Comparison of ENCODE assay signal across 15 mouse cellular contexts in genomic region chr4:24429092-24429928, GRCm38 (mm10).
A peak's percentile ranks its signal among the peaks of the same experiment; 100 is the strongest.
DNase-seq lines count a peak whose midpoint lies in the region; ATAC-seq and TF ChIP-seq lines count a peak whose summit lies in the region.
"Had no signal": no experiment of that assay in that cellular context is flagged by ENCODE, and none has a peak within 500 bp of the region (broad histone marks: within the 10 kb centered on the region; RNA-seq: fewer than 3 reads in every experiment).

No protein-coding gene starts in this region.

- TF ChIP-seq POLR2A in brain, embryonic 14.5 days (IDR thresholded peaks at IDR 0.05; ENCODE audit: borderline replicate concordance, extremely low read depth, insufficient read depth, insufficient read length, poor library complexity, severe bottlenecking) = no peak

- H3K9me3 ChIP-seq in forebrain, embryonic 10.5 days = 0 out of 2 replicates have a peak, but pooled peaks cover under 1% of the 10 kb centered on the region
- H3K9me3 ChIP-seq in hindbrain, embryonic 14.5 days (ENCODE audit: control insufficient read depth, low read length) = no peaks in the 10 kb centered on the region
- no peaks in the 10 kb centered on the region for H3K9me3 ChIP-seq in midbrain, postnatal 0 days (ENCODE audit: low read length)
- H3K9me3 ChIP-seq in kidney, embryonic 14.5 days (ENCODE audit: control insufficient read depth, low read length) = no peaks in the 10 kb centered on the region
- H3K9me3 ChIP-seq: liver, embryonic 15.5 days had no signal

- peak overlapping the region; percentile 46 for H3K4me2 ChIP-seq in hindbrain, embryonic 14.5 days (replicated peaks)
- peak overlapping the region; percentile 46 for H3K4me2 ChIP-seq in midbrain, postnatal 0 days (ENCODE audit: low read depth, low read length, poor library complexity, severe bottlenecking)
- H3K4me2 ChIP-seq in kidney, embryonic 14.5 days (replicated peaks; ENCODE audit: low read depth, low read length) = no peak overlapping the region
- H3K4me2 ChIP-seq: liver, embryonic 15.5 days had no signal

- WGBS in forebrain, embryonic 10.5 days = 31% methylated on average over 8 of the region's 8 CpGs
- WGBS in hindbrain, embryonic 14.5 days = 17% methylated on average over 8 of the region's 8 CpGs
- 15% methylated on average over 8 of the region's 8 CpGs for whole genome bisulfite sequencing in midbrain, postnatal 0 days
- WGBS in kidney, embryonic 14.5 days = 71% methylated on average over 8 of the region's 8 CpGs

- peak; percentile 96 for DNase-seq in brain, embryonic 14.5 days (ENCODE audit: low read depth)
- DNase-seq in forebrain, embryonic 10.5 days (ENCODE audit: extremely low spot score, low spot score) = peak; percentile 35
- DNase-seq in hindbrain, embryonic 14.5 days (ENCODE audit: low spot score) = peak; percentile 46
- peak; percentile 12 for DNase-seq in midbrain, postnatal 0 days (ENCODE audit: low spot score)
- DNase-seq in cerebellum, adult 18-20 months = no peak
- DNase-seq: adrenal gland, postnatal 10 days; gastrocnemius, postnatal 14 days; left cerebral cortex, postnatal 4 days; lung, postnatal 4 days; thymus, postnatal 4 days had no signal

- peak overlapping the region; percentile 30; the same call in 1 of the 2 replicates for H3K4me3 ChIP-seq in forebrain, embryonic 10.5 days
- peak overlapping the region; percentile 29 for H3K4me3 ChIP-seq in hindbrain, embryonic 14.5 days (replicated peaks; ENCODE audit: low read length)
- peak overlapping the region; percentile 37 for H3K4me3 ChIP-seq in midbrain, postnatal 0 days (ENCODE audit: low read depth, low read length)
- H3K4me3 ChIP-seq in kidney, embryonic 14.5 days (ENCODE audit: low read length) = no peak overlapping the region
- H3K4me3 ChIP-seq: liver, embryonic 15.5 days had no signal

- peak; percentile 88 for ATAC-seq in hindbrain, embryonic 14.5 days (ENCODE audit: low FRiP score)
- ATAC-seq in midbrain, postnatal 0 days (ENCODE audit: low FRiP score) = no peak
- no peak for ATAC-seq in kidney, embryonic 14.5 days (ENCODE audit: low FRiP score, low TSS enrichment)
- ATAC-seq in erythroid progenitor cell, adult 5-6 weeks (replicated peaks; ENCODE audit: low FRiP score, poor library complexity, severe bottlenecking) = no peak
- ATAC-seq: intestine, embryonic 16.5 days had no signal

- H3K36me3 ChIP-seq in forebrain, embryonic 10.5 days (replicated peaks) = no peaks in the 10 kb centered on the region
- no peaks in the 10 kb centered on the region for H3K36me3 ChIP-seq in hindbrain, embryonic 14.5 days (replicated peaks; ENCODE audit: control insufficient read depth, insufficient read depth)
- no peaks in the 10 kb centered on the region for H3K36me3 ChIP-seq in midbrain, postnatal 0 days (ENCODE audit: insufficient read depth, low read length)
- no peaks in the 10 kb centered on the region for H3K36me3 ChIP-seq in kidney, embryonic 14.5 days (ENCODE audit: control insufficient read depth, insufficient read depth, low read length)
- H3K36me3 ChIP-seq: liver, embryonic 15.5 days had no signal

- H3K27me3 ChIP-seq in forebrain, embryonic 10.5 days (ENCODE audit: poor library complexity, severe bottlenecking) = no peaks in the 10 kb centered on the region
- H3K27me3 ChIP-seq in hindbrain, embryonic 14.5 days (ENCODE audit: control insufficient read depth, insufficient read depth, low read length) = no peaks in the 10 kb centered on the region
- H3K27me3 ChIP-seq in midbrain, postnatal 0 days (ENCODE audit: insufficient read depth, low read length) = no peaks in the 10 kb centered on the region
- H3K27me3 ChIP-seq in kidney, embryonic 14.5 days (ENCODE audit: control insufficient read depth, insufficient read depth, low read length) = no peaks in the 10 kb centered on the region
- H3K27me3 ChIP-seq: CH12.LX; liver, embryonic 15.5 days had no signal

- peak overlapping the region; percentile 36; the same call in 1 of the 2 replicates for H3K9ac ChIP-seq in hindbrain, embryonic 14.5 days
- H3K9ac ChIP-seq in midbrain, postnatal 0 days (replicated peaks; ENCODE audit: low read length, poor library complexity, severe bottlenecking) = no peak overlapping the region
- no peak overlapping the region for H3K9ac ChIP-seq in kidney, embryonic 14.5 days (ENCODE audit: low read depth, low read length)
- H3K9ac ChIP-seq: liver, embryonic 15.5 days had no signal

- H3K27ac ChIP-seq in forebrain, embryonic 10.5 days = peak overlapping the region; percentile 71; the same call in 1 of the 2 replicates
- H3K27ac ChIP-seq in hindbrain, embryonic 14.5 days = no peak overlapping the region
- H3K27ac ChIP-seq in midbrain, postnatal 0 days (ENCODE audit: low read depth, low read length) = no peak overlapping the region
- no peak overlapping the region for H3K27ac ChIP-seq in kidney, embryonic 14.5 days (ENCODE audit: low read depth, low read length)
- H3K27ac ChIP-seq: liver, embryonic 15.5 days had no signal

- H3K4me1 ChIP-seq in forebrain, embryonic 10.5 days = peaks cover 33% of the 10 kb centered on the region
- H3K4me1 ChIP-seq in hindbrain, embryonic 14.5 days (replicated peaks; ENCODE audit: control insufficient read depth, insufficient read depth, low read length) = peaks cover 12% of the 10 kb centered on the region
- no peaks in the 10 kb centered on the region for H3K4me1 ChIP-seq in midbrain, postnatal 0 days (ENCODE audit: insufficient read depth, low read length)
- no peaks in the 10 kb centered on the region for H3K4me1 ChIP-seq in kidney, embryonic 14.5 days (ENCODE audit: control insufficient read depth, insufficient read depth, low read length)
- H3K4me1 ChIP-seq: liver, embryonic 15.5 days had no signal

- no peak for TF ChIP-seq CTCF in brain, embryonic 14.5 days (IDR thresholded peaks at IDR 0.05; ENCODE audit: borderline replicate concordance, extremely low read depth, insufficient read depth, insufficient read length)
- TF ChIP-seq CTCF in midbrain, postnatal 0 days (IDR thresholded peaks at IDR 0.05) = no peak

Comparison
In these comparisons a context has a peak if more than half of its experiments do, and no peak if none do; other contexts are left out.
1. DNase-seq: peak in brain, embryonic 14.5 days (single experiment), forebrain, embryonic 10.5 days (single experiment), hindbrain, embryonic 14.5 days (single experiment) and midbrain, postnatal 0 days (single experiment); none in cerebellum, adult 18-20 months (0 of 2).